Mouse (Mus musculus): ENCODE data around the gene Vmn1r220. TPM values are rescaled to one million over a fixed set of nuclear protein-coding genes. Genes with fewer than 3 reads are reported as not detected.

Gene Vmn1r220
- total and polyA plus RNA-seq, 2 experiments from 2014 or later = not detected

DNA sequence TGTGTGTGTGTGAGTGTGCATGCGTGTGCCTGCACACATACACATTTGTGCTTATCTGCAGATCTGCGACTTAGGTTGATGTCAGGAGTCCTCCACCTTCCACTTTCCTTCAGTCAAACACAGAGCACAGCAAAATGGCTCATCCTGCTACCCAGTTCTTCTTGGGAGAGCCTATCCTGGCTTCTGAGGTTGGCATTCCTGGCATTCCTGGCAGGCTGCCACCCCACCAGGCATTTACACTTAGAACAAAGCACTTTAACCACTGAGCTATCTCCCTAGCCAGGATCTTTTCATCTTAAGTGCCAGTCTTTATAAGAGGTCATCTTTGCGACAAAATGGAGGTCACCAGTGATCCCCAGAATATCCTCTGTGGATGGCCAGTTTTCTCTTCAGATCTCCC lies 29.9 kb downstream of the Vmn1r220 start:
- Histone ChIP-seq H3K27me3 (ENCODE audit: insufficient read depth, low read length) (no peaks in the 10 kb centered on the region), H3K4me1 (ENCODE audit: insufficient read depth, low read length) (no peaks in the 10 kb centered on the region), H3K4me3 (ENCODE audit: low read depth, low read length) (no peak overlapping the region), H3K9me3 (ENCODE audit: low read length) (no peaks in the 10 kb centered on the region), H3K27ac (ENCODE audit: low read depth, low read length) (no peak overlapping the region), H3K4me2 (ENCODE audit: low read depth, low read length, poor library complexity, severe bottlenecking) (no peak overlapping the region), H3K36me3 (ENCODE audit: insufficient read depth, low read length) (no peaks in the 10 kb centered on the region), H3K9ac (replicated peaks; ENCODE audit: low read length, poor library complexity, severe bottlenecking) (no peak overlapping the region)
- WGBS = 76% methylated on average over 3 of the region's 3 CpGs
- TF ChIP-seq CTCF (IDR thresholded peaks at IDR 0.05) = no peak
- no peak for DNase-seq (ENCODE audit: low spot score)
- no peak for ATAC-seq (ENCODE audit: low FRiP score)

DNA sequence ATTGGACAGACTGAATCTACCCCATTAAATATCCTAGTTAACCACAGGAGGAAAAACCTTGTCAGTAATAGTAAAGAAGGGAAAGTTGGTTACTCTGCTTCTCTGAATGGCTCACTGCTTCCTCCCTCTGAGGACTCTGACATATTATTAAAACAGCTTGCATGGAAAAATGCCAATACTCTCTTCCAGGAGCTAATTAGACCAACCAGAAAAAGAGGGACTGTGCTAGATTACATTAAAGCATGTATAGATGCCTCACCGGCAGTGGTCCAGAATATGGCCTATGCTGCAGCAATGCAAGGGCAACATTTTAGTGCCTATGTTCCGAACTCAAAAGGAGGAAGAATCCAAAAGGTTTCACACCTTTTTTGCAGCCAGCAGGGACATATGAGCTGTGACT lies 48.9 kb downstream of the Vmn1r220 start:
- no peak for TF ChIP-seq CTCF (IDR thresholded peaks at IDR 0.05)
- 82% methylated on average over 2 of the region's 2 CpGs for WGBS
- Histone ChIP-seq H3K4me1 (ENCODE audit: insufficient read depth, low read length) (no peaks in the 10 kb centered on the region), H3K27ac (ENCODE audit: low read depth, low read length) (no peak overlapping the region), H3K36me3 (ENCODE audit: insufficient read depth, low read length) (no peaks in the 10 kb centered on the region), H3K4me3 (ENCODE audit: low read depth, low read length) (no peak overlapping the region), H3K27me3 (ENCODE audit: insufficient read depth, low read length) (no peaks in the 10 kb centered on the region), H3K9me3 (ENCODE audit: low read length) (no peaks in the 10 kb centered on the region), H3K4me2 (ENCODE audit: low read depth, low read length, poor library complexity, severe bottlenecking) (no peak overlapping the region), H3K9ac (replicated peaks; ENCODE audit: low read length, poor library complexity, severe bottlenecking) (no peak overlapping the region)
- no peak for ATAC-seq (ENCODE audit: low FRiP score)
- DNase-seq (ENCODE audit: low spot score) = peak; percentile 49

- DNase-seq (ENCODE audit: low spot score) (no peak), ATAC-seq (ENCODE audit: low FRiP score) (no peak)
- H3K4me2 ChIP-seq (ENCODE audit: low read depth, low read length, poor library complexity, severe bottlenecking) = no peak overlapping the region
- TF ChIP-seq CTCF (IDR thresholded peaks at IDR 0.05) = no peak
- H3K9me3 ChIP-seq (ENCODE audit: low read length) = no peaks in the 10 kb centered on the region
- no peak overlapping the region for H3K4me3 ChIP-seq (ENCODE audit: low read depth, low read length)
- H3K27me3 ChIP-seq (ENCODE audit: insufficient read depth, low read length) = no peaks in the 10 kb centered on the region
- no peak overlapping the region for H3K9ac ChIP-seq (replicated peaks; ENCODE audit: low read length, poor library complexity, severe bottlenecking)
- 54% methylated on average over 1 of the region's 1 CpGs for WGBS
- H3K36me3 ChIP-seq (ENCODE audit: insufficient read depth, low read length) = no peaks in the 10 kb centered on the region
- H3K4me1 ChIP-seq (ENCODE audit: insufficient read depth, low read length) = no peaks in the 10 kb centered on the region
- no peak overlapping the region for H3K27ac ChIP-seq (ENCODE audit: low read depth, low read length)
These were observed 54.3 kb downstream of the Vmn1r220 start for GRCm38 (mm10) chr13:23133501-23133900.

- Histone ChIP-seq H3K9me3 (ENCODE audit: low read length) (no peaks in the 10 kb centered on the region), H3K36me3 (ENCODE audit: insufficient read depth, low read length) (no peaks in the 10 kb centered on the region), H3K4me2 (ENCODE audit: low read depth, low read length, poor library complexity, severe bottlenecking) (no peak within 1 kb of the TSS), H3K4me3 (ENCODE audit: low read depth, low read length) (no peak within 1 kb of the TSS), H3K27me3 (ENCODE audit: insufficient read depth, low read length) (no peaks in the 10 kb centered on the region), H3K4me1 (ENCODE audit: insufficient read depth, low read length) (no peaks in the 10 kb centered on the region), H3K9ac (replicated peaks; ENCODE audit: low read length, poor library complexity, severe bottlenecking) (no peak within 1 kb of the TSS), H3K27ac (ENCODE audit: low read depth, low read length) (no peak within 1 kb of the TSS)
- WGBS = 67% methylated on average over 3 of the region's 3 CpGs
- ATAC-seq (ENCODE audit: low FRiP score) (no peak), DNase-seq (ENCODE audit: low spot score) (peak; percentile 5)
- no peak for TF ChIP-seq CTCF (IDR thresholded peaks at IDR 0.05)
These were observed 54.7 kb downstream of the Vmn1r220 start, which contains the start of gene Vmn1r218 for GRCm38 (mm10) chr13:23133099-23133498. Gene Vmn1r218, plus strand, starts transcription at chr13:23133155.

Other genes starting within 250 kb of the Vmn1r220 start
- gene Vmn1r213, start 180.3 kb downstream of the Vmn1r220 start, total RNA-seq (2014; rRNA removed) = not detected in 2 replicates
- not detected in 2 replicates for gene Vmn1r213, start 180.3 kb downstream of the Vmn1r220 start, polyA plus RNA-seq (2015; fragmentation: Nextera tagmentation; extraction: Ambion mirVana)
- gene Vmn1r214, start 157.6 kb downstream of the Vmn1r220 start, total RNA-seq (2014; rRNA removed) = not detected in 2 replicates
- gene Vmn1r214, start 157.6 kb downstream of the Vmn1r220 start, polyA plus RNA-seq (2015; fragmentation: Nextera tagmentation; extraction: Ambion mirVana) = not detected in 2 replicates
- not detected in 2 replicates for gene Vmn1r215, start 120.0 kb downstream of the Vmn1r220 start, total RNA-seq (2014; rRNA removed)
- not detected in 2 replicates for gene Vmn1r215, start 120.0 kb downstream of the Vmn1r220 start, polyA plus RNA-seq (2015; fragmentation: Nextera tagmentation; extraction: Ambion mirVana)
- not detected in 2 replicates for gene Vmn1r217, start 69.7 kb downstream of the Vmn1r220 start, total RNA-seq (2014; rRNA removed)
- gene Vmn1r217, start 69.7 kb downstream of the Vmn1r220 start, polyA plus RNA-seq (2015; fragmentation: Nextera tagmentation; extraction: Ambion mirVana) = not detected in 2 replicates
- not detected in 2 replicates for gene Vmn1r218, start 54.8 kb downstream of the Vmn1r220 start, total RNA-seq (2014; rRNA removed)
- not detected in 2 replicates for gene Vmn1r218, start 54.8 kb downstream of the Vmn1r220 start, polyA plus RNA-seq (2015; fragmentation: Nextera tagmentation; extraction: Ambion mirVana)
- gene Vmn1r219, start 28.7 kb downstream of the Vmn1r220 start, total RNA-seq (2014; rRNA removed) = not detected in 2 replicates
- not detected in 2 replicates for gene Vmn1r219, start 28.7 kb downstream of the Vmn1r220 start, polyA plus RNA-seq (2015; fragmentation: Nextera tagmentation; extraction: Ambion mirVana)
- not detected in 2 replicates for gene Vmn1r221, start 26.2 kb upstream of the Vmn1r220 start, total RNA-seq (2014; rRNA removed)
- gene Vmn1r221, start 26.2 kb upstream of the Vmn1r220 start, polyA plus RNA-seq (2015; fragmentation: Nextera tagmentation; extraction: Ambion mirVana) = not detected in 2 replicates
- gene Vmn1r222, start 48.0 kb upstream of the Vmn1r220 start, total RNA-seq (2014; rRNA removed) = not detected in 2 replicates
- not detected in 2 replicates for gene Vmn1r222, start 48.0 kb upstream of the Vmn1r220 start, polyA plus RNA-seq (2015; fragmentation: Nextera tagmentation; extraction: Ambion mirVana)
- not detected in 2 replicates for gene Vmn1r223, start 59.2 kb upstream of the Vmn1r220 start, total RNA-seq (2014; rRNA removed)
- gene Vmn1r223, start 59.2 kb upstream of the Vmn1r220 start, polyA plus RNA-seq (2015; fragmentation: Nextera tagmentation; extraction: Ambion mirVana) = not detected in 2 replicates
- gene Zfp322a, start 181.2 kb upstream of the Vmn1r220 start, total RNA-seq (2014; rRNA removed) = 19.7 and 32.5 TPM in 2 replicates
- 31.1 and 31.5 TPM in 2 replicates for gene Zfp322a, start 181.2 kb upstream of the Vmn1r220 start, polyA plus RNA-seq (2015; fragmentation: Nextera tagmentation; extraction: Ambion mirVana)
- gene Abt1, start 235.9 kb upstream of the Vmn1r220 start, total RNA-seq (2014; rRNA removed) = 4.9 and 7.3 TPM in 2 replicates
- gene Abt1, start 235.9 kb upstream of the Vmn1r220 start, polyA plus RNA-seq (2015; fragmentation: Nextera tagmentation; extraction: Ambion mirVana) = 5.2 and 6.0 TPM in 2 replicates

Measured in midbrain, postnatal 0 days (tissue).